Mouse (Mus musculus) heart, adult 8-10 months (tissue): ENCODE data around the gene Rpp38. TPM values are rescaled to one million over a fixed set of nuclear protein-coding genes. Genes with fewer than 3 reads are reported as not detected.

Experiments used
- DNase-seq: peaks from one replicate; pipeline ENCODE4 v3.0.0; 2022; ENCODE audit warnings: low spot score
- total RNA-seq, 4 experiments: library from RNA; stranded (reverse); gene quantifications; 2 replicates each; pipeline ENCODE4 v1.2.4; 2022

The Rpp38 gene
- total RNA-seq = 1 to 10 TPM; 4.6 to 6.3 (median 5.3) TPM

DNA sequence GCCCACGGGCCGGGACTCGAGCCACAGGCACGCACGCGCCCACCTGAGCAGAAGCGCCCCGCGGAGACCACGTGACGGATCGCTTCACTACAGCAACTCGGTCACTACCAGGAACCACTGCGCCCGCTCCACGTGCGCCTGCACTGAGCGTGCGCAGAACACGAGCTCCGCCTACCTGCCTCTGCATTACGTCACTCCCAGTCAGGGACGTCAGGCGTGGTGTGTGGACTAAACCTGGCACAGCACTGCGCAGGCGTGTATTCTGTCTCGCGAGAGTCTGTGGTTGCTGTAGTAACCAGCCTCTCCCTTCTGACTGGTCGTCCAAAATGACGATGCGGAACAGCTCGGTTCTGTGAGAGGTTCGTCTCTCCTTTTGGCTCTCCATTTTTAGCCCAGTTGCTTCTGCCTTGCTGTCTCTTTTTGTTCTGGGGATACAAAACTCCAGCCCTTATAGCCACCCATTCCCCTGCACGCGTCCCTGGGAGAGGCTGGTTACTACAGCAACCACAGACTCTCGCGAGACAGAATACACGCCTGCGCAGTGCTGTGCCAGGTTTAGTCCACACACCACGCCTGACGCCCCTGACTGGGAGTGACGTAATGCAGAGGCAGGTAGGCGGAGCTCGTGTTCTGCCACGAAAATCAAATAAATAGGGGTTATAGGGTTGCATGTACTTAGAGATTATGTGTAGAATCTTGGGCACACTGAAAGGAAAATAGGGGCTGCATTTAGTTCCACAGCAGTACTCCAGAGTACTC lies at the start of gene Rpp38:
Gene Rpp38 (minus strand): TSS at position 160 of the 759 bp plus-strand sequence.
- DNase-seq = peak; percentile 98

DNA sequence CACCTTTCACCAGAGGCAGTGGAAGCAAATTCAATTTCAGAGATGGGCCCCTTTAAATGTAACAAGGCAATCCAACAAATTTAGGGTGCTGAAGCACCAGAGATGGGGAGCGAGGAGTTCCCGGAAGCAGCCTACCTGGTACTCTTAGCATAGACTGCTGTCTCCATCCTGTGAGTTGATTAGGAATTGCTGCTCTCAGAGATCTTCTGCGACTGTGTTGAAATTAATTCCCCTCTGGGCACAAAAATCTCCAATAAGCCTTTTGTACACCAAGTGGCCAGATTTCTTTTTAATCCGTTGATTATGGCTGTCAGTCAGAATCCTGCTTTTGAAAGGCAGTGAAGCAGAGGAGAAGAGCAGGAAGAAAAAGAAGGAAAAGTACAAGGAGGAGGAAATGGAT lies 32.7 kb upstream of the Rpp38 start:
- no peak for DNase-seq

DNA sequence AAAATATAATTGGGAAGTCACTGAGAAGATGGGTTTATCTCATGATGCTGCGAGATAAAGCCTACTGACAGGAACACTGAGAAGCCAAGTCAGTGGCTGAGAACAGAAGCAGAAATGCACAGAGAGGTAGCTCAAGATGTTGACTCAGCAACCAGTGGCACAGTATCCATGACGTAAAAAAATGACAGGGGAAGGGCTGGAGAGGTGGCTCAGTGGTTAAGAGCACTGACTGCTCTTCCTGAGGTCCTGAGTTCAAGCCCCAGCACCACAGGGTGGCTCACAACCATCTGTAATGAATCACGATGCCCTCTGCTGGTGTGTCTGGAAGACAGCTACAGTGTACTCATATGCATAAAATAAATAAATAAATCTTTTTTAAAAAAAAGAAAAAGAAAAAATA lies 28.6 kb upstream of the Rpp38 start:
- DNase-seq = no peak

DNA sequence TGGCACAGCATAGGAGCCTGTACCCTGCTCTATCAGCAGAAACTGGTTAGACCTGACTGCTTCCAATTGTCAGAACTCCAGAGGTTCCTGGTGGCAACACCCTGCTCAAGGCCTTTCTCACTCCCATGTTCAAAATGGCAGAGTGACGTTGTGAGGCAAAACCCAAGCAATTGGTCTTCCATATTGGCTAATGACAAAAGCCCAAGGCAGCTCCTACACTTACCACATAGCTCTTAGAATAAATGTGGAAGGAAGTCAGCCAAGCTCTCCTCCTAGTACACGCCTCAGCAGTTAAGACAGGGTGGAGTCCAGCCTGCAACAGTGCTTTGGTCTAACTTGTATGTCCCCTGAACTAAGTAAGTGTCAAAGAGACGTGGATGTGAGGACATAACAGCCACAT lies 25.4 kb upstream of the Rpp38 start:
- no peak for DNase-seq

DNA sequence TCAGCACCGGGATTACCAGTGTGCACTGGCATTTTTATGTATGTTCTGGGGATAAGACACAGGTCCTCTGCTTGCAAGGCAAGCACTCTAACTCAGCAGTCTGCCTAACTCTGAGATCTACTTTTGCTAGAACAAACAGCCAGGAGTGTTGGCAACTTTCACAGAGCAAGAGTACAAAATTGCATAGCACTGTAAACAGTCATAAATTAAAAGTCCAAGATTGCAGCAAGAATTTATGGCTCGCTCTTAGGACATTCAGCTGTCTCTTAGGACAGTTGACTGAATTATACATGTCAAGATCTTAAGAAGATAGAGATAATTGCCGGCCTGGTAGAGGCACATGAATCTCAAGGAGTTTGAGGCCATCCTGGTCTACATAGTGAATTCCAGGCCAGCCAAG lies 23.9 kb upstream of the Rpp38 start:
- DNase-seq = no peak

DNA sequence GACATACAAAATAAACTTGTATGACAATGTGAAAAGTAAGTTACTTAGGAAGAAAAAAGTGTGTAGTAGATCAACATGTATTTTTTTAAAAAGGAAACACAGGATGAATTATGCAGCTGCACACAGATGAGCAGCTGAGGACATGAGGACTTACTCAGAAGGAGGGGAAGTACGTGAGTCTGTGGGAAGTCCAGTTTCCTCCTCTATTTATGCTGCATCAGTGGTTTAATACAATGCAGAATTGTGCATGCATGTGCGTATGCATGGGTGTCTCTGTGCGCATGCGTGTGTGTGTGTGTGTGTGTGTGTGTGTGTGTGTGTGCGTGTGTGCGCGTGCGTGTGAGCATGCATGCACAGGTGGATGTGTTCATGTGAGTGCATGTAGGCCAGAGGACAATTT lies 23.4 kb upstream of the Rpp38 start:
- no peak for DNase-seq

DNA sequence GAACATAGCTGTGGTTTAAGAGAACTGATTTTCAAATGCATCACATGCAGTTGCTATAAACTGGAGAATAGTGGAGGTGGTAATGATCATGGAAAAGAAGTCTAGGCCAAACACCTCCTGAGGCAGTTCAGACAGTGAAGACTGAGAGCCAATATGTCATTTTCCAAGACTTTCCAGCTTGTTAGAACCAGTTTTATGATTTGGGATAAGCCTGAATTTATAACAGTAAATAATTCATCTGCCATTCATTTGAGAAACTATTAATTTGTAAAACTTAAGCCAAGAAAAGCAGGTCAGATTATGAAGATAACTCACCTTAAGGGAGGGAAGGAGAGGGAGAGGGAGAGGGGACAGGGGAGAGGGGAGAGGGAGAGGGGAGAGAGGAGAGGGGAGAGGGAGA lies 20.7 kb upstream of the Rpp38 start:
- DNase-seq = no peak

DNA sequence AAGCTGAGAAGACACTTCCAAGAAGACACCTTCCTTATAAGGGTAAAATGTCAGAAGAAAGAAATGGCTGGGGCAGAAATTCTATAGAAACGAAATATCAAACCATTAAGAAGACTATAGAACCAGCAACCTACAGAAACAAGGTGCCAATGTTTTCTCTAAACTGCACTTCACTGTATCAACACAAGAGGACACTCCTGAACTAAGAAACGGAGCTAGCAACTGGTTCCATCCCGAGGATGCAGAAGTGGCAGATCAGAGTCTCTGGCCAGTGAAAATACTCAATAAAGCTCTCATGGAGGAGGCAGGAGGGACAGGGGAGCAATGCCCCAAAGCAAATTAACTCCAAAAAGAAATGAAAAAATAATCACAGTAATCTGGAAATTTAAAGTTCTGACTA lies 16.5 kb upstream of the Rpp38 start:
- DNase-seq = peak; percentile 19

DNA sequence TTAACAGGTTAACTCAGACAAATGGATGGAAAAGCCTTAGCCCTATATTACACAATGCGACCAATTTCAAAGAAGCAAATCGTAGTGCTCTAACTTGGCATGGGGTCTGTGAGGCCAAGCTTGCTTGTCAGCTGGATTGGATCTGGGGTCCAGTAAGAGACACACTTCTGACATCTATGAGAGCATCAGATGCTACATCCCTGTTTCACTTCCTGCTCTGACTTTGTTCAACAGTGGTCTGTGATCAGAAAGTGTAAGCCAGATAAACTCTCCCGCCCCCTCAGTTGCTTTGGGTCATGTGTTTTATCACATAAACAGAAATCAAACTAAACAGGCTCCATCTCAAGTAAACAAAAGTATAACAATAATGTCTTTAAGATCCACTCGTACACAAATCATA lies 16.0 kb upstream of the Rpp38 start:
- DNase-seq = no peak

DNA sequence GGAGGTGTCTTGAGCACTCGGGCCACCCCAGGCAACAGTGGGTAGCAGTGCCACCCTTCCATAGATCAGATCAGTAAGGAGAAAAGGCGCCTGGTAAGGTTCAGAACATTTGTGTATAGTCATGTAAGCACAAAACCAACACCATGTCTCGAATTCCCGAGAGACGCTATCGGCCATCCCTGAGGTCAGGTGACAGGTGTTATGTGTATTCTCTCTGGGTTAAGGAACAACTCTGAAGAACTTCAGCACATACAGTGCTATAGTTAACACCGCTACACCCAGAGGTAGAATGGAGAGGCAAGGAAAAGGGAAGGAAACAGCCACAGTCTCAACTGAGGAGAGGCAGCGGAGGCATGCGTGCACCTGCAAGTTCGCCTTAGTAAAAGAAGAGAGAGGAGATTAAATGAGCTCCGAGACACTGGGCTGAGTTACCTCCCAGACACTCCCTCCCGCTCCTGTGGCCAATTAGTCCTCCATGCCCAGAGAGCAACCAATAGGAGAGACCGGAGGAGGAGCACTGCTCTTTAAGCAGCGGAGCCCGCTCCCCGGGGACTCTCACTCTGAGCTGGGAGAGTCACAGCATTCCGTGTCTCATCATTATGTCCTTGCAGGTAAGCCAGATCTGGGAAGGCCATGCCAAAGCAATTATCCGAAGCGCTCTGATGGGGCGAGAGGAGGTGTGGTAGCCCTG lies 3.3 kb upstream of the Rpp38 start, which contains the start of gene Acbd7:
Gene Acbd7 (plus strand): TSS at position 558 of the 691 bp plus-strand sequence.
- DNase-seq = no peak

DNA sequence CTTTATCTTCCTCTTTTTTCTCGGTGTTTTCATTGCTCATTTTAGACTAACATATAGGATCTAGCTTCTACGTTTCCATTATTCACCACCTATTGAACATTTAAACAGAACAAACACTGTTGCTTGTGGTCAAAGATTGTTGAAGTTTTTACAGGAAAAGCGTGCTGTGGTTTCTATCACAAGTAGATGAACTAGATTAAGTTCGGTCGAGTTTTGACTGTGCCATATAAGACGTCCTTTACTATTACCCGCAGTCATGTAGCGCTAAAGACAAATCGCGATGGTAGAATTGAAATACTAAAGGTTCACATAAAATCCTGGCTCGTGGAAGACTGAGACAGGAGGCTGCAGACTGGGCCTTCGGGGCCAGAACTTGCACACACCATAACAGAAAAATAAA lies 1.3 kb upstream of the Rpp38 start:
- no peak for DNase-seq

DNA sequence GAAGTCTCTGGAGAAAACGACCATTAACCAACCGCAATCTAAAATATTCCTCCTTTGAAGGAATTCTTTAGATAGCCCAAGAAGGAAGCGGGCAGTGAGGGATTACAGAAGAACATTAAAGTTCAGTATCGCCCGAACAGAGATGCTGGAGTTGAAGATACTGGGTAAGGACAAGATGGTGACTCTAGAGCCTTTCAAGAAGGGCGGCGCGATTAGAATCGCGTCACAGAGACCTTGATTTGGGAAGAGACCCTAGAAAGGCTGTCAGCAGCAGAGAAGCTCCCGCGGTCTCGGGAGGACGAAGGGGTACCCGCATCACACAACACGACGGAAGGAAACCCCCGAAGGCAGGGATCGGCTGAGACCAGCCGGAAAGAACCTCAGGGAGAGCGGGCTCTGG lies 387 bp downstream of the Rpp38 start:
- DNase-seq = no peak

DNA sequence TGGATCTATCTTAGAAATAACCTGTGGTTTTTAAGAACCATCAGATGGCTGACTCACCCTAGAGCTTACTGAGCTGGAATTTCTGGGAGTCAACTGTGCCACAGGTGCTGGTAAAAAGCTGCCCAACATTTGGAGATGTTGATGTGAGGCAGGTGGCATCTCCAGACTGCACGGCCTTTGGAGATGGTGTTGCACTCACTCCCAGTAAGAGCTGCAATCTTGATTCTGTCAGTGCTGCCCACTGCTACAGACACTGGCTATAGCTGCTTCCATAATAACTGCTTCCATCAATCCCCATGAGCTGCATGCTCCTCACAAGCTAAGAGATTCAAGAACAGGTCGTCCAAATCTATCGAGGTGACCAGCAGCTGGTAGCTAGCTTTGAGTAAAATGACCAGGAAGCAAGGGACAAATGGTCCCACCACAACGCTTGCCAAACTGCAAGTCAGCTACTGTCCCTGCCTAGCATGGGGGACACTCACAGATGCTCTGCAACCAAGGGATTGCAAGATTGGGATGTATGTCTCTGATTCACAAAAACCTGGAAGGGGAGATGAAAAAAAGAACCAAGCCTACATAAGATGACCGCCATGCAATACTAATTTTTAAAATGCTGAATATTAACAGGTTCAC lies 1.3 kb downstream of the Rpp38 start:
- DNase-seq = no peak

DNA sequence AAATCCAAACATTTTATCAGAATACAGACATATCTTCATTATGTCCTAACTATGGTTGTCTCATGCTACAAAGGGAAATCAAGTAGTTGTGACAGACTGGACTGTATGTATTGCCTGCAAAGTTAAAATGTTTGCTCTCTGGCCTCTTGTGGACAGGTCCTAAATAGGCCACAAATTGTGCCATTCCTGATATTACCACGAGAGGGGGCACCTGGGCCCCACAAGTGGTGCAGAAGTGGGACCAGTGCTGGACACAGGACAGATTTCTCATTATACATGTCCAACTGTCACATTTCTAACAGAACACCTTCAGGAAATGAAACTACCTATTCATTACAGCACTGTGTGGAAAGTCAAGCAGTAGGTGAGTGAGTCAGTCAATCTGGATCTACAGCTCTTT lies 5.1 kb downstream of the Rpp38 start:
- peak; percentile 57 for DNase-seq

DNA sequence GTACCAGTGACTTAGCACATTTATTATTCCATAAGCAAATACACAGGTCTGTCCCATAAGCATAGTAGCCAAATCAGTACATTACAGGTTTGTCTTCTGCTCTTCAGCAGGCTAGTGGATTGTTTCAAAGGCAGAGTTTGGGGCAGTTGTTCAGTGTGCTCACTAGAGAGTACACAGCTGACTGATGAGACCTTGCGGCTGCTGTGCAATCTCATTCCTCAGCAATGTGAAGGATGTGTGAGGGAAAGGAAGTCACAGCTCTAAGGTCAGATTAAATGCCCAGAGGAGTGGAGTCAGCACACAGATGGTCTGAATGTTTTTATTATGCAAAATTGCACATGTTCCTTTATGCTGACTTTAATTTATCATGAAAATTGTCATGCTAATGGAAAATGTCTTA lies 5.9 kb downstream of the Rpp38 start:
- DNase-seq = no peak

DNA sequence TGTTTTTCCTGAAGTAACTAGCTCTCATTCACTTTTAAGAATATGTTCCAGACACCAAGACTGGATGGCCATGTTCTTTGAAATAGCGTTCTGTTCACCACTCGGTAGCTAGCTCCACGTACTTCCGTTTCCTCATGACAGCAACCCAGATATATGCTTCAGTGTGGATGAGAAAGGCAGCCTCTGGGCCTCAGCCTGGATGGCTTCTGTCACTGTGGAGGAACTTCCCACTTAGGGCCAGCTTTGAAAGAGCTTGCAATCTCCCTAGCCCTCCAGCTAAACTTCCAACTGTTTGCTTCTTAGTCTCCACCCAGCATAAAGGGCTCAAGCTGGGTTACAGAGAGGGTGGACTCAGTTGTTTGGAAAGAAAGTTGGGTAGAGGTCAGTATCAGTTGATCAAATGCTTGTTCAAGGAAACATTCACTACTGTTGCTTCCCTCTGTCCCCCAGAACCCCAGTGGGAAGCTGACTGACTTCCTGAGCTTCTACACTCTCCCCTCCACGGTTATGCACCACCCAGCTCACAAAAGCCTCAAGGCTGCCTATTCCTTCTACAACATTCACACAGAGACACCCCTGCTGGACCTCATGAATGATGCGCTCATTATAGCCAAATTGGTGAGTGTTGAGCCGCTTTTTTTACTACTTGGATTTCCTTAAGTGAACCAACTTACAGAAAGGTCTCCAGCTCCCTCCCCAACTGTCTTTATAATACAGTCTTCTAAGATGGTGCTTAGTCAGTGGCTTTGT lies 7.9 kb downstream of the Rpp38 start:
- no peak for DNase-seq

DNA sequence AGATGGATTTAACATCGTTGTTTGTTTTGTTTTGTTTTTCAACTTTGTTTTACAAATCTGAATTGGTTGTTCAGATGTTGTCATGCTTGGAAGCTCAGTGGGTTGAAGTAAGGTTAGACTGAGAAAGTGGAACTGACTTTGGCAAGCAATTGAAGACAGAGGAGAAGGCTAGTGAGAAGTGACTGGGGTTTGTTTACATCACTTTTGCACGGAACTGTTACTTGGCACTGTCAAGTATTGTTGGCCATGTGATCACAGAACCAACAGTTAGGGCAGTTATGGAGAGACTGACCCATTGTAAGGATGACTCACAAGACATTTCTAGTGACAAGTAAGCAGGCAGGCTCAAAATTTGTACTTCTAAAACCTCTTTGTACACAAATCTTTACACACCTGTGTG lies 9.3 kb downstream of the Rpp38 start:
- no peak for DNase-seq

DNA sequence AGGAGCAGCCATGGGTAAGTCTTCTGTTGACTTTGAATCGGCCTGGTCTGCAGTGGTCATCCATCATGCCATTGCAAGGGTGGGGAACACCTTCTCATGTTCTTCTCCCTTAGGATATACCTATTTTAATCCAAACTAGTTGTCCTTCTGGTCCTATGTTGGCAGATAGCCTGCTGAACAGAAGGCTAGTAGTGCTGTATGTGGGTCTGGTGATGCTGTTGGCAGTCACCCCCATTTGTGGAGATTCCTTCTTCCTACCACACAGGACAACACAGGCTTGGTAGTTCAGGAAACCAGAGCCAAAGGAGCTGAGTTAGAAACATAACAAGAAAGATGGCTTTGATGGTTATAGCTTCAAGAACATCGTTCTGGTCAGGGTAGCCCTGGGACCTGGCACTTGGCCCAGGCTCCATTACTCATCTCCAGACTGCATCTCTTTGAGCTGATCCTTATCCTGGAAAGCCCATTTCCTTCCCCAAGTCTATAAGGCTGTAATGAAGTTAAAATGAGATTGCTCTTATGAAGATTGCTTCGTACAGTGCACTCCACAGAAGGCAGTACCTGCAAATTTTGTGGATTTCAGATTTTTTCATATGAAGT lies 26.9 kb downstream of the Rpp38 start:
- no peak for DNase-seq

DNA sequence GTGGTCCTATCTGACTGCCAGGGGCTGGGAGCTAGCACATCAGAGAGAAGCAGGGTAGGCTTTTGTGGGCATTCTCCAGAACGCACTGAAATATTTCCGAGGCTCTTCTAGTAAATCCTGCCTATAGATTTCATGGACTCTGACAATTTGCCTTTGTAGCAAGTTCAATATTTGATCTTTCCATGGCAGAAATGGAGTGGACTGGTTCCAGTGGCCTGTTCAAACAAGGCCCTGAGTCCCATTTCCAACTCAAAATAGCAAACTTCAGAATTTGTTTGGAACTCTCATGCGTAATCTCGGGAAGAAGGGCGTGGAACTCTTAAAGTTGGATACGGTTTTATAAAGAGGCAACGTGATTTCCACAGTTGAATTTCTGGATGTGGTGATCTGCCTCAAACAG lies 36.6 kb downstream of the Rpp38 start:
- DNase-seq = no peak

DNA sequence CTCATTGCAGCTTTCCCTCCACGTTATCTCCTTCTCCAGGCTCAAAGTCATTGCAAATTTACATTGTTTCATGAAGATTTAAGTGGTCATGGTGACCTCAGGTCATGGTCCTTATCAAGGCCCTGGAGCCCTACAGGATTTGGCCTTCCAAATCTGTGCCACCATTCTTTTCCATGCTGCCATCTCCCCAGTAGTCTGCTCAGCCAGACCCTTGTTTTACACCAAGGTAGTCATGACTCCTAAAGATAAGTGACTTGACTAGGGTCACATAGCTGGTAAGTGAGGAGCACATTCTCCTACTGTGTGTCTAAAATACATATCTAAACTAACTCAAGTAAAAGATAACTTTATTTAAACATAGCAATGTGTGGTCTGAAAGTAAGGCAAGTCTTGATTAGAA lies 40.3 kb downstream of the Rpp38 start:
- no peak for DNase-seq

DNA sequence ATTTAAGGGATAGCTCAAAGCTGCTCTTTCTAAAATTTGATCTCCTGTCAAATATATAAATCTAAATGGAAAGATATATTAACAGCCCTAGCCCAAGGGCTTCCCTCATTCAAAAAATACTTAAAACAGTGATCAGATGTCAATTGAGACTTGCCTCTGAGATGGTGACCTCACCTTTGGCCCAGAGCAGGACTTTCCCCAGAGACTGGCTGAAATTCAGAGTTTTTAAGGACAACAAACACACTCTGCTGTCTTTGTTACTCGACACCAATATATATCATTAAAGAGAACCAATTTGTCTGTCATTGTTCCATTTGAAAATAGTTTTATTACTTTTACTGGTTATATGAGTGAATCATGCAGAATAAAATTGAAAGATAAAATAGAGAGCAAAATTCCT lies 42.9 kb downstream of the Rpp38 start:
- no peak for DNase-seq

DNA sequence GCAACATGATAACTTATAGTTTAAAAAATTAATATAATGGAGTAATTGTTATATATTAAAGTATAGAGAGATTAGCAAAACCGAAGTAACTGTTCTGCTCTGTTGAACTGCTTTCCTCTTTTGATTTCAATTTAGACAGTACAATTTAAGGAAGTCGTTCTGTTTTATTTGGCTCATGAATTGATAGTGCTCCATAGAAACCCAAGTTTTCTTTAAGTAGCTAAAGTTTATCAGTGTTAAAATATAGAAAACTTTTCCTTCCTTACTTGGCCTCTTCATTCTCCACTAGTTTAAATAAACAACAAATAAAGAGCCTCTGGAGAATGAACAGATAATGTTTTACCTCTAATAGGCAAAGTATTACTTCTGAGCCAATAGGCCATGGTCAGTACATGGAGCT lies 46.2 kb downstream of the Rpp38 start:
- no peak for DNase-seq
